Mouse (Mus musculus): ENCODE data around the gene Cbfa2t3. TPM values are rescaled to one million over a fixed set of nuclear protein-coding genes. Genes with fewer than 3 reads are reported as not detected.
A peak's percentile ranks its signal among the peaks of the same experiment; 100 is the strongest.

Cbfa2t3 gene
- polyA plus RNA-seq, 1 experiment from 2014 or later: 2.4 TPM

GRCm38 (mm10) chr8:122618660-122619378 is 80.1 kb downstream of the Cbfa2t3 start:
- H3K27me3 ChIP-seq (ENCODE audit: poor library complexity, severe bottlenecking): no peaks in the 10 kb centered on the region
- H3K27ac ChIP-seq: no peak overlapping the region
- H3K9me3 ChIP-seq: no peaks in the 10 kb centered on the region
- peaks cover 6% of the 10 kb centered on the region for H3K36me3 ChIP-seq (replicated peaks)
- H3K4me3 ChIP-seq: no peak overlapping the region
- no peak for DNase-seq (ENCODE audit: extremely low spot score, low spot score)
- H3K4me1 ChIP-seq: peaks cover 47% of the 10 kb centered on the region
- WGBS: 75% methylated on average over 6 of the region's 6 CpGs

GRCm38 (mm10) chr8:122617947-122618546 is 80.9 kb downstream of the Cbfa2t3 start:
- Histone ChIP-seq H3K27ac (no peak overlapping the region), H3K4me1 (peaks cover 41% of the 10 kb centered on the region)
- 34% methylated on average over 5 of the region's 7 CpGs for WGBS

GRCm38 (mm10) chr8:122616181-122616905 is 82.6 kb downstream of the Cbfa2t3 start:
- Histone ChIP-seq H3K27ac (no peak overlapping the region), H3K4me1 (peaks cover 42% of the 10 kb centered on the region)

More at GRCm38 (mm10) chr8:122617947-122618546, 80.9 kb downstream of the Cbfa2t3 start:
- DNase-seq (ENCODE audit: extremely low spot score, low spot score): peak; percentile 58
- Histone ChIP-seq H3K9me3 (no peaks in the 10 kb centered on the region), H3K36me3 (replicated peaks) (peaks cover 6% of the 10 kb centered on the region), H3K4me3 (no peak overlapping the region), H3K27me3 (ENCODE audit: poor library complexity, severe bottlenecking) (no peaks in the 10 kb centered on the region)

GRCm38 (mm10) chr8:122611295-122612133 is 87.4 kb downstream of the Cbfa2t3 start, which contains the start of the genes Galns and Trappc2l:
Gene Galns (minus strand): TSS chr8:122611463.
Gene Trappc2l (plus strand): TSS chr8:122611640.
- WGBS: under 1% methylated on average over 57 of the region's 57 CpGs
- H3K27me3 ChIP-seq (ENCODE audit: poor library complexity, severe bottlenecking): no peaks in the 10 kb centered on the region
- H3K36me3 ChIP-seq (replicated peaks): peaks cover 6% of the 10 kb centered on the region
- peak; percentile 97 for DNase-seq (ENCODE audit: extremely low spot score, low spot score)
- peaks cover 28% of the 10 kb centered on the region for H3K4me1 ChIP-seq
- H3K9me3 ChIP-seq: no peaks in the 10 kb centered on the region
- H3K27ac ChIP-seq: peak within 1 kb of the TSS; percentile 87
- peak within 1 kb of the TSS; percentile 62 for H3K4me3 ChIP-seq

More at GRCm38 (mm10) chr8:122616181-122616905, 82.6 kb downstream of the Cbfa2t3 start:
- H3K36me3 ChIP-seq (replicated peaks): peaks cover 6% of the 10 kb centered on the region
- no peak overlapping the region for H3K4me3 ChIP-seq
- WGBS: 79% methylated on average over 9 of the region's 9 CpGs
- H3K27me3 ChIP-seq (ENCODE audit: poor library complexity, severe bottlenecking): no peaks in the 10 kb centered on the region
- DNase-seq (ENCODE audit: extremely low spot score, low spot score): no peak
- H3K9me3 ChIP-seq: no peaks in the 10 kb centered on the region

GRCm38 (mm10) chr8:122610612-122611277 is 88.2 kb downstream of the Cbfa2t3 start:
- WGBS: 5% methylated on average over 20 of the region's 20 CpGs
- H3K4me1 ChIP-seq: peaks cover 28% of the 10 kb centered on the region
- no peaks in the 10 kb centered on the region for H3K27me3 ChIP-seq (ENCODE audit: poor library complexity, severe bottlenecking)
- peak overlapping the region; percentile 87 for H3K27ac ChIP-seq
- H3K9me3 ChIP-seq: no peaks in the 10 kb centered on the region
- DNase-seq (ENCODE audit: extremely low spot score, low spot score): no peak
- peak overlapping the region; percentile 62 for H3K4me3 ChIP-seq
- H3K36me3 ChIP-seq (replicated peaks): peaks cover 6% of the 10 kb centered on the region

- H3K27ac ChIP-seq: no peak overlapping the region
- peaks cover 6% of the 10 kb centered on the region for H3K36me3 ChIP-seq (replicated peaks)
- no peaks in the 10 kb centered on the region for H3K9me3 ChIP-seq
- H3K27me3 ChIP-seq (ENCODE audit: poor library complexity, severe bottlenecking): no peaks in the 10 kb centered on the region
- 58% methylated on average over 4 of the region's 4 CpGs for WGBS
- DNase-seq (ENCODE audit: extremely low spot score, low spot score): no peak
- peak overlapping the region; percentile 62 for H3K4me3 ChIP-seq
- H3K4me1 ChIP-seq: peaks cover 28% of the 10 kb centered on the region
These were observed 88.7 kb downstream of the Cbfa2t3 start for GRCm38 (mm10) chr8:122610209-122610608.

- peaks cover 15% of the 10 kb centered on the region for H3K4me1 ChIP-seq
- H3K36me3 ChIP-seq (replicated peaks): no peaks in the 10 kb centered on the region
- 86% methylated on average over 11 of the region's 12 CpGs for WGBS
- no peak overlapping the region for H3K4me3 ChIP-seq
- no peaks in the 10 kb centered on the region for H3K9me3 ChIP-seq
- DNase-seq (ENCODE audit: extremely low spot score, low spot score): no peak
- H3K27me3 ChIP-seq (ENCODE audit: poor library complexity, severe bottlenecking): no peaks in the 10 kb centered on the region
- no peak overlapping the region for H3K27ac ChIP-seq
These were observed 92.1 kb downstream of the Cbfa2t3 start for GRCm38 (mm10) chr8:122606810-122607209.

GRCm38 (mm10) chr8:122605367-122605766 is 93.5 kb downstream of the Cbfa2t3 start:
- Histone ChIP-seq H3K9me3 (no peaks in the 10 kb centered on the region), H3K36me3 (replicated peaks) (no peaks in the 10 kb centered on the region), H3K27me3 (ENCODE audit: poor library complexity, severe bottlenecking) (no peaks in the 10 kb centered on the region), H3K27ac (no peak overlapping the region), H3K4me1 (peaks cover 6% of the 10 kb centered on the region), H3K4me3 (no peak overlapping the region)
- no peak for DNase-seq (ENCODE audit: extremely low spot score, low spot score)
- 84% methylated on average over 4 of the region's 4 CpGs for WGBS

- H3K4me1 ChIP-seq: no peaks in the 10 kb centered on the region
- H3K36me3 ChIP-seq (replicated peaks): no peaks in the 10 kb centered on the region
- WGBS: 75% methylated on average over 1 of the region's 1 CpGs
These were observed 94.3 kb downstream of the Cbfa2t3 start for GRCm38 (mm10) chr8:122604640-122605039.

GRCm38 (mm10) chr8:122600666-122601065 is 98.2 kb downstream of the Cbfa2t3 start:
- WGBS: 92% methylated on average over 9 of the region's 9 CpGs
- Histone ChIP-seq H3K4me1 (0 out of 2 replicates have a peak, but pooled peaks cover 2% of the 10 kb centered on the region), H3K36me3 (replicated peaks) (no peaks in the 10 kb centered on the region; the same call in 1 of the 2 replicates), H3K9me3 (no peaks in the 10 kb centered on the region), H3K27ac (no peak overlapping the region), H3K4me3 (no peak overlapping the region), H3K27me3 (ENCODE audit: poor library complexity, severe bottlenecking) (no peaks in the 10 kb centered on the region)
- DNase-seq (ENCODE audit: extremely low spot score, low spot score): no peak

More at GRCm38 (mm10) chr8:122604640-122605039, 94.3 kb downstream of the Cbfa2t3 start:
- no peaks in the 10 kb centered on the region for H3K27me3 ChIP-seq (ENCODE audit: poor library complexity, severe bottlenecking)
- H3K27ac ChIP-seq: no peak overlapping the region
- DNase-seq (ENCODE audit: extremely low spot score, low spot score): no peak
- H3K9me3 ChIP-seq: no peaks in the 10 kb centered on the region
- no peak overlapping the region for H3K4me3 ChIP-seq

- Histone ChIP-seq H3K27ac (no peak overlapping the region), H3K9me3 (no peaks in the 10 kb centered on the region), H3K27me3 (ENCODE audit: poor library complexity, severe bottlenecking) (no peaks in the 10 kb centered on the region), H3K4me1 (peaks cover 23% of the 10 kb centered on the region; the same call in 1 of the 2 replicates), H3K36me3 (replicated peaks) (no peaks in the 10 kb centered on the region; the same call in 1 of the 2 replicates), H3K4me3 (no peak overlapping the region)
- WGBS: 52% methylated on average over 4 of the region's 4 CpGs
- no peak for DNase-seq (ENCODE audit: extremely low spot score, low spot score)
These were observed 102.9 kb downstream of the Cbfa2t3 start for GRCm38 (mm10) chr8:122596031-122596430.

All from forebrain, embryonic 10.5 days (tissue).